Mouse (Mus musculus): Measurements from ENCODE around the gene Wfdc5. TPM values are rescaled to one million over a fixed set of nuclear protein-coding genes. Genes with fewer than 3 reads are reported as not detected.

Gene Wfdc5
- polyA plus RNA-seq, 1 experiment from 2014 or later: not detected

DNA sequence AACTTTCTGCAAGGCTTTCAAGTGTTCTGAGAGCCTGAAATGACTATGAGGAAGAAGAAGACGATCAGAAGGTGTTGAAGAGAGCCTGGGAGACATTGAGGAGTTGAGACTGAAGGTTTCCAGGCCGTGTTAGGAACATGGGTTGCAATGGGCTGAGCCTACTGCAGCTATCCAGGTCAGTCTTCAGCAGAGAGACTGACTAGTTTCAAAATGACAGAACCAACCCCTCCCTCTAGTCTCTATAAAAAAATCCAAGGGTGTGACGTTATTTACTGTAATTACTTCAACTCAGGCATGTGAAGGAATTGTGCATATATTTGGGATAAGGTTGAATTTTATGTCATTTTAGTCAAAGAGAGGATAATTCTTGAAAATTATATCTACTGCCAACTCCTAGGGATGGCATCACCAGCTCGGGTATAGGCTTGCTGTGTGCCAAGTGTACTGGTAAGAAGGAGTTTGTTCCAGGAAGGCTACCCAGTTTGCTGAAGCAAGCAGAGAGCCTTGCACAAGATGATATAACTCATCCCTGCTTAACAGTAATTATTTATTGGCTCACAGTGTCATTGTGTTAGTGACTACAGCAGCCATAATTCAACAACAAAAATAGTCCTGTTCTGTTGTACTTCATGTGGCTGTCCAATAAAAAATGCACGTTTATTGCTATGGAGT lies 12.6 kb upstream of the Wfdc5 start:
- Histone ChIP-seq H3K9me3 (replicated peaks) (no peaks in the 10 kb centered on the region), H3K4me2 (no peak overlapping the region), H3K27ac (no peak overlapping the region), H3K9ac (no peak overlapping the region), H3K27me3 (no peaks in the 10 kb centered on the region), H3K4me3 (no peak overlapping the region), H3K4me1 (replicated peaks) (no peaks in the 10 kb centered on the region), H3K36me3 (no peaks in the 10 kb centered on the region)
- no peak for ATAC-seq (replicated peaks; ENCODE audit: insufficient number of reproducible peaks, insufficient read depth, low FRiP score, low read depth)
- WGBS: 65% methylated on average over 5 of the region's 5 CpGs

DNA sequence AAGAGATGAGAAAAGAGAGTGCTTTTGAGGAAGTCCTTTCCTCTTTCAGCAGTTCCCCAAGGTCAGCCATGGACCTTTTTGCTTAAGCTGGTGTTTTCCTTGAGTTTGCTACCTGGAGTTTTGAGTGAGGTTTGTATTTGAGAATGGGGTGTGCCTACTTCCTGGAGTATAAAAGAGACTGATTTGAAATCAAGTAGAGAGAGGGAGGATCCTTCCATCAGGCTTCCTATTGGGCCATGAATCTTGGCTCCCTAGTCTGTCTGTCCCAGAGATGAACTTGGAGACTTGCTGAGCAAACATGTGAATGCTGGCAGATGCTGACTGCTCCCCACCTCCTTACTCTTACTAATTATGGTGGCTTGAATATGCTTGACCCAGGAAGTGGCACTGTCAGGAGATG lies 9.7 kb upstream of the Wfdc5 start:
- Histone ChIP-seq H3K27ac (no peak overlapping the region), H3K36me3 (no peaks in the 10 kb centered on the region), H3K4me2 (no peak overlapping the region), H3K4me3 (no peak overlapping the region), H3K27me3 (no peaks in the 10 kb centered on the region), H3K9ac (no peak overlapping the region), H3K9me3 (replicated peaks) (no peaks in the 10 kb centered on the region), H3K4me1 (replicated peaks) (no peaks in the 10 kb centered on the region)
- ATAC-seq (replicated peaks; ENCODE audit: insufficient number of reproducible peaks, insufficient read depth, low FRiP score, low read depth): no peak

DNA sequence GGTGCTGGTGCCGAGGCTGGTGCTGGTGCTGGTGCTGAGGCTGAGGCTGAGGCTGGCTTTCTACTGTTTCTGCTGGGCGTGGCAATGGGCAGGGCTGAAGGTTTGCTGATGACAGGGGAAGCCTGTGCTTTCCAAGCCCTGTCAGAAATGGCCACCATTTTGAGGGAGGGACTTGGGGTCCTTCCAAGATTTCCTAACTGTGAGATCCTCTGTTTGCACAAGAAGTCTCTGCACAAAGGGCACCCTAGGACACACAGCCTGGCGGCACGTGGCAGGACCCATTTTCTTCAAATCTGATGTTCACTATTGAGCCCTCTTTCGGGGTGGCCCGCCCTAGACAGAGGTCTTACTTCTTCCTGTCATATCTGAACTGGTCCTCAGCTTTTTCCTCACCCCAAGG lies 8.0 kb upstream of the Wfdc5 start, which contains the start of gene Wfdc12:
TSS of gene Wfdc12 (minus strand) at position 33 of the 400 bp plus-strand sequence.
- Histone ChIP-seq H3K27me3 (no peaks in the 10 kb centered on the region), H3K4me1 (replicated peaks) (no peaks in the 10 kb centered on the region), H3K9me3 (replicated peaks) (no peaks in the 10 kb centered on the region), H3K27ac (no peak within 1 kb of the TSS), H3K9ac (no peak within 1 kb of the TSS), H3K36me3 (no peaks in the 10 kb centered on the region), H3K4me3 (no peak within 1 kb of the TSS), H3K4me2 (no peak within 1 kb of the TSS)
- ATAC-seq (replicated peaks; ENCODE audit: insufficient number of reproducible peaks, insufficient read depth, low FRiP score, low read depth): no peak
- WGBS: 82% methylated on average over 6 of the region's 6 CpGs

DNA sequence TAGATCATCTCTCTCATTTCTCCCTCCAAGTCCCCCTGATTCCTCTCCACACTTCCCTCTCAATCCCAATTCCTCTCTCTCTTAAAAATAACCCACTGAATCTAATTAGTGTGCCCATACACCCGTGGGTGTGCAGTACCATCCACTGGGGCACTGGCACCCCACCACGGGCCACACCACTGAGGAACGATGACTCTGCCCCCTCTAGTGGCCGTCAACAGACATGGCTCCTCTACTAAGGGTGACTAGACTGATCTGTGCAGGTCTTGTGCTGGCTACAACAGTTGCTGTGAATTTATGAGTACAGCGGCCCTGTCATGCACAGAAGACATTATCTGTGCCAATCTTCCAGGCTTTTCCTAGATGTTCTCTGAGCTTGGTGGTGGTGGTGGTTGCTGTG lies 6.2 kb upstream of the Wfdc5 start:
- H3K9ac ChIP-seq: no peak overlapping the region
- H3K9me3 ChIP-seq (replicated peaks): no peaks in the 10 kb centered on the region
- no peak for ATAC-seq (replicated peaks; ENCODE audit: insufficient number of reproducible peaks, insufficient read depth, low FRiP score, low read depth)
- H3K4me1 ChIP-seq (replicated peaks): no peaks in the 10 kb centered on the region
- no peak overlapping the region for H3K27ac ChIP-seq
- no peak overlapping the region for H3K4me3 ChIP-seq
- no peak overlapping the region for H3K4me2 ChIP-seq
- H3K36me3 ChIP-seq: no peaks in the 10 kb centered on the region
- WGBS: 26% methylated on average over 5 of the region's 5 CpGs
- H3K27me3 ChIP-seq: peaks cover 6% of the 10 kb centered on the region; the same call in 1 of the 2 replicates

DNA sequence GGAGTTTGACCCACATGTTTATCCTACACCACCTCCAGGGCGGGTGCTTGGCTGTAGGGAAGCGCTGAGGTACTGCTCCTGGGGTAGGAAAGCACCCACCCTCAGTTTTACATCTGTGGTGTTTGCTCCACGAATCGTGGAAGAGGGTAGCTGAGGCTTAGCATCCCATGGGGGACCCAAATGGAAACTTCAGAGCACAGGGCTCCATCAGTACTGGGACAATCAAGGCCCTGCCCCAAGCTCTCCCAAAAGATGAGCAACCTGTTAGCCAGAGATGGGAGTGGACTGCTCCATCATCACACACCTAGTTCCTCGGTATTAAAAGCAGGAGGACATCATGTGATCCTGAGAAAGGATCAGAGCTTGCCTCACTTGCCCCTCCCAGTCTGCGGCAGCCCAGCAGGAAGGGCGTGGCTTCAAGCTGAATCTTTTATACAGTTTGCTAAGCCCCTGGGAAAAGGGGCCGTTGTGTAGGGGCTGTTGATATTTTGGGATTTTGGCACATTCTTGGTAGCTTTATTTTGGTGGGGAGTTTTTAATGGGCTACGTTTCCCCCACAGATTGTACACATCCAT lies 1.7 kb upstream of the Wfdc5 start:
- Histone ChIP-seq H3K9me3 (replicated peaks) (no peaks in the 10 kb centered on the region), H3K4me3 (no peak overlapping the region), H3K4me1 (replicated peaks) (no peaks in the 10 kb centered on the region), H3K4me2 (no peak overlapping the region), H3K9ac (no peak overlapping the region), H3K27ac (no peak overlapping the region), H3K27me3 (peaks cover 7% of the 10 kb centered on the region; the same call in 1 of the 2 replicates), H3K36me3 (no peaks in the 10 kb centered on the region)
- ATAC-seq (replicated peaks; ENCODE audit: insufficient number of reproducible peaks, insufficient read depth, low FRiP score, low read depth): no peak
- 39% methylated on average over 9 of the region's 9 CpGs for WGBS

DNA sequence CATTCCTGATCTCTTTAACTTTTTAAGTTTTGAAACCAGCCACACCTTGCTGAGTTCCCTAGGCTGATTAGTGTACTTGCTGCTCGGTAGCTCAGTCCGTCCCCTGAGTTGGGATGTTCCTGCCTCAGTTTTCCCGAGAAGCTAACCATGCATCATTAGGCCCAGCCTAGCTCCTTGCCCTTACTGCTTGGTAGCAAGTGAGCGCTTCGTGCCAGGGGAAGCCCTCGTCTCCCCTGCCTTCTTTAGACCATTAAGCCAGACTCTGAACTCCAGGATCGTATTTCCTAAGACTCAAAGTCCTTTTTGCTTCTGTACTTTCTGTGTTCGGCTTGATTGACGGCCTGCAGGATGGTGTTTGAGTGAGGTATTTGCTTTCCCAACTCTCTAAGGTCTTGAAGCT lies 798 bp upstream of the Wfdc5 start:
- Histone ChIP-seq H3K36me3 (no peaks in the 10 kb centered on the region), H3K27ac (no peak overlapping the region), H3K4me3 (no peak overlapping the region), H3K9me3 (replicated peaks) (no peaks in the 10 kb centered on the region), H3K4me1 (replicated peaks) (no peaks in the 10 kb centered on the region), H3K9ac (no peak overlapping the region), H3K4me2 (no peak overlapping the region), H3K27me3 (peaks cover 11% of the 10 kb centered on the region; the same call in 1 of the 2 replicates)
- WGBS: 68% methylated on average over 9 of the region's 9 CpGs
- no peak for ATAC-seq (replicated peaks; ENCODE audit: insufficient number of reproducible peaks, insufficient read depth, low FRiP score, low read depth)

DNA sequence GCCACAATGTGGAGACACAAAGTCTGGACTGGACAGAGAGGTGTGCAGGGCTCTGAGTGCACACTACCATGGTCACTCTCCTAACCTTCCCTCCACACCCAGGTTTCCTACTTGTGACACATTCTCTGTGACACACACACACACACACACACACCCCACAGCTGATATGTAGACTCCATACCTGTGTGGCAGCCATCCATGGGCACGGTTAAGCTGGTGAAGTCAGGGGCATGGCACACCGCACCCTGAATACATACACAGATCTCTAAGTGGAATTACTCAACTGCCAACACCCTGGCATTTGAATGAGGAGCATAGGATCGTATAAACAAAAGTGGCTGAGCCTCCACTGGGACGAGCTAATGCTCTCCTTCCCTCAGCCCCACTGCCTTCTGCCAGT lies 1.8 kb downstream of the Wfdc5 start:
- 78% methylated on average over 4 of the region's 4 CpGs for WGBS
- H3K36me3 ChIP-seq: no peaks in the 10 kb centered on the region
- H3K4me3 ChIP-seq: no peak overlapping the region
- H3K9ac ChIP-seq: no peak overlapping the region
- no peak overlapping the region for H3K4me2 ChIP-seq
- no peaks in the 10 kb centered on the region for H3K9me3 ChIP-seq (replicated peaks)
- H3K27me3 ChIP-seq: peaks cover 24% of the 10 kb centered on the region
- ATAC-seq (replicated peaks; ENCODE audit: insufficient number of reproducible peaks, insufficient read depth, low FRiP score, low read depth): no peak
- no peaks in the 10 kb centered on the region for H3K4me1 ChIP-seq (replicated peaks)
- H3K27ac ChIP-seq: no peak overlapping the region

DNA sequence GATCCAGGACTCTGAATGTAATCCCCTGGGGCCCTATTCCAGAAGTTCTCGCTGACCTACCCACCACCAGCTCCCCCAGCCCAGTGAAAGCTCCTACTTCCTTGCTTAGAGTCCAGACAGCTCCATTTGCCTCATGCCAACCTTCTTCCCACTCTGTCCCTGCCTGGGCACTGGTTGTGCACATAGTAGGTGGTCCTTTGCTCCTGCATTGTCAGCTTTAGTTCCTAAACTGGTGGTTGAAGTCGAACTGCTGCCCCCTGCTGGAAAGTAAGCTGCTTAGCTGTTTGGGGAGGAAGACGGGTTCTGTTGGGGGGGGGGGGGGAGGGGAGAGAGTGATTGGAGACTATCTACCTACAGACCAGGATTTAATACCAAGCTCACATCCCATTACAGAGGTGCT lies 2.4 kb downstream of the Wfdc5 start:
- no peaks in the 10 kb centered on the region for H3K4me1 ChIP-seq (replicated peaks)
- WGBS: 43% methylated on average over 3 of the region's 3 CpGs
- H3K9ac ChIP-seq: no peak overlapping the region
- no peaks in the 10 kb centered on the region for H3K36me3 ChIP-seq
- ATAC-seq (replicated peaks; ENCODE audit: insufficient number of reproducible peaks, insufficient read depth, low FRiP score, low read depth): no peak
- no peak overlapping the region for H3K27ac ChIP-seq
- no peak overlapping the region for H3K4me3 ChIP-seq
- H3K9me3 ChIP-seq (replicated peaks): no peaks in the 10 kb centered on the region
- H3K27me3 ChIP-seq: peaks cover 24% of the 10 kb centered on the region
- no peak overlapping the region for H3K4me2 ChIP-seq

DNA sequence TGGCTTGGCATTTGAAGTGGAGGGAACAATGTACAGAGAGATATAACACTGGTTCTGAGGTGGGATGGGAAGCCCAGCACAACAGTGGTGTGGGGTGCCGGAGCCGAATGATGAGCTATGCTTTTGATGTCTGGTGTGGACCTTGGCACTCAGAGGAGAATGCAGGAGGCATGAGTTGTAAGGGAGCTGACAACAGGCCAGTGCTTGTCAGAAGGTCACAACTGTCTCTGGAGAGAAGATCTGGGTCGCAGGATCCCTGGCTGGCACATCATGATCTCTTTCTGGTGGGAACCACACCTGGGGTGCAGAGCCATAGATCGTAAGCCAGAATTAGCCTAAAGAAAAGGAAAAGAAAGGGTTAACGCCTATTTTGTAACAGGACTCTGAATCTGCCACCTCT lies 4.7 kb downstream of the Wfdc5 start:
- no peaks in the 10 kb centered on the region for H3K36me3 ChIP-seq
- peaks cover 17% of the 10 kb centered on the region for H3K27me3 ChIP-seq
- no peak overlapping the region for H3K27ac ChIP-seq
- 71% methylated on average over 5 of the region's 5 CpGs for WGBS
- H3K9ac ChIP-seq: no peak overlapping the region
- H3K4me2 ChIP-seq: no peak overlapping the region
- peaks cover 9% of the 10 kb centered on the region; the same call in 1 of the 2 replicates for H3K4me1 ChIP-seq (replicated peaks)
- ATAC-seq (replicated peaks; ENCODE audit: insufficient number of reproducible peaks, insufficient read depth, low FRiP score, low read depth): no peak
- H3K9me3 ChIP-seq (replicated peaks): no peaks in the 10 kb centered on the region
- H3K4me3 ChIP-seq: no peak overlapping the region

DNA sequence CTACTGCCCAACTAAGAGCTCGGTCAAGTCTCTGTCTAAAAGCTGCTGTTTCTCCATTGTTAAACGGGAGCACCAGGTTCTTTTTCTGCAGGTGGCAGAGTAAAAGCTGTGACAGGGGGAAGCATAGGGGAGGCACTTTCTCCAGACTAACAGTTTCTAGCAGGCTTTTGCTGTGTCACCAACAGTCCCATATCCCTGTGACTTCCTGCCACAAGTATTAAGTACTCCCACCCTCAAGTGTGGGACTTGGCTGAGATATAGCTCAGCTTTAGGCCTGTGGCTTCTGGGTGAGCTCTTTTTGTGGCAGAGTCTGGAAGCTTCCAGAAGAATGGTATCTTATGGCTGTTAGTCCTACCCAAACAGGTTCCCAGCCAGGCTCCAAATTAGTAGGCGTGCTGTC lies 6.7 kb downstream of the Wfdc5 start:
- 75% methylated on average over 3 of the region's 3 CpGs for WGBS
- no peak for ATAC-seq (replicated peaks; ENCODE audit: insufficient number of reproducible peaks, insufficient read depth, low FRiP score, low read depth)
- Histone ChIP-seq H3K36me3 (no peaks in the 10 kb centered on the region), H3K9ac (no peak overlapping the region), H3K27me3 (peaks cover 34% of the 10 kb centered on the region), H3K4me2 (no peak overlapping the region), H3K27ac (no peak overlapping the region), H3K9me3 (replicated peaks) (no peaks in the 10 kb centered on the region), H3K4me1 (replicated peaks) (peaks cover 18% of the 10 kb centered on the region), H3K4me3 (no peak overlapping the region)

DNA sequence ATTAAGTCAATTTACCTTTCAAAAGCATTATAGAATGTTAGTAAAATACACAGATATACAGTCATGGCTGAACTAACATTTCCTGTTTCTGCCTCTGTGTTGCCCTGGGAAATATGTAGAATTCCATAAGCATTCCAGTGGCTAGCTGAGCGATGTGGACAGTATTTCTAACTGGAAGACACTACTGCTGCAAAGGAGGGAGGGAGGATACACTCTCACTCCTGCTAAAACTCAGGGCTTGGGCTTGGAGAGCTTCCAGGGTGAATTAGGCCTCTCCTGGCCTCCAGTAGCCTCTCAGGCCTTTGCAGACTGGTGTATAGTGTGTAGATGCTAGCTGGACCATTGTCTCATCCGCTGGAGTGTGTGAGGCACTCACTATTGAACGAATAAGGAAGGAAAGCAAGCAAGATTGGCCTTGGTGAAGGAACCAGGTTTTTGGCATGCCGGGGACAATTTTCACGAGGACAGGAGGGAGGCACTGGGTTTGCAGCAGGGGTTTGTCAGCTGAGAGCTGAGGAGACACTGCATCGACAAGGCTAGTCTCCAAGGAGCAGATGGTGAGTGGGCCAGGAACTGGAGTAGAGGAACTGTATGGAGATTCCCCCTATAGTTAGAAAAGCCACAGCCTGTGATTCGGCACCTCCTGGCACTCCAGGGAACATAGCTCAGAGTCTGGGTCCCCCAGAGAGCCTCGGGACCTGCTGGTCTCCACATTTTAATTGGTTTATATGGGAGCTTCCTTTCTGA lies 7.7 kb downstream of the Wfdc5 start:
- peaks cover 44% of the 10 kb centered on the region for H3K27me3 ChIP-seq
- no peak overlapping the region for H3K9ac ChIP-seq
- no peaks in the 10 kb centered on the region for H3K36me3 ChIP-seq
- no peak overlapping the region for H3K27ac ChIP-seq
- H3K9me3 ChIP-seq (replicated peaks): no peaks in the 10 kb centered on the region
- H3K4me2 ChIP-seq: no peak overlapping the region
- no peak overlapping the region for H3K4me3 ChIP-seq
- 69% methylated on average over 8 of the region's 8 CpGs for WGBS
- peaks cover 22% of the 10 kb centered on the region for H3K4me1 ChIP-seq (replicated peaks)
- no peak for ATAC-seq (replicated peaks; ENCODE audit: insufficient number of reproducible peaks, insufficient read depth, low FRiP score, low read depth)
